Mouse (Mus musculus) cerebellum, adult 18-20 months (tissue): ENCODE measurements at regions not wholly inside any gene's neighbourhood (a gene's known extent, or its start where the extent isn't known, plus 50 kb on each side); places are given as distances from the start of the nearest gene placed in this dataset.
A peak's percentile ranks its signal among the peaks of the same experiment; 100 is the strongest.

Experiments used
- DNase-seq, 2 experiments: peaks; one replicate each; pipeline ENCODE4 v3.0.0; 2021

- DNase-seq, result no peak
Observed at GRCm38 (mm10) chr14:58488803-58489202, 418.5 kb downstream of the Fgf9 start.

GRCm38 (mm10) chr14:58487836-58488235 is 417.5 kb downstream of the Fgf9 start:
- no peak for DNase-seq

- DNase-seq, result no peak
Observed at GRCm38 (mm10) chr14:58480454-58480853, 410.1 kb downstream of the Fgf9 start.

GRCm38 (mm10) chr14:58470678-58471077 is 400.3 kb downstream of the Fgf9 start:
- DNase-seq, result no peak

GRCm38 (mm10) chr14:58468451-58468850 is 398.1 kb downstream of the Fgf9 start:
- no peak for DNase-seq

GRCm38 (mm10) chr14:58467856-58468255 is 397.5 kb downstream of the Fgf9 start:
- no peak for DNase-seq

GRCm38 (mm10) chr14:58446776-58447354 is 376.5 kb downstream of the Fgf9 start:
- peak in 1 of 2 experiments; percentile 3 for DNase-seq

GRCm38 (mm10) chr14:58444496-58444895 is 374.1 kb downstream of the Fgf9 start:
- DNase-seq, result no peak

GRCm38 (mm10) chr14:58442501-58442900 is 372.2 kb downstream of the Fgf9 start:
- no peak for DNase-seq

GRCm38 (mm10) chr14:58439963-58440362 is 369.6 kb downstream of the Fgf9 start:
- DNase-seq, result no peak

GRCm38 (mm10) chr14:58436096-58436495 is 365.7 kb downstream of the Fgf9 start:
- DNase-seq, result no peak

GRCm38 (mm10) chr14:58426472-58426871 is 356.1 kb downstream of the Fgf9 start:
- no peak for DNase-seq

GRCm38 (mm10) chr14:58421904-58422303 is 351.6 kb downstream of the Fgf9 start:
- no peak for DNase-seq

GRCm38 (mm10) chr14:58417545-58417944 is 347.2 kb downstream of the Fgf9 start:
- no peak for DNase-seq

- no peak for DNase-seq
Observed at GRCm38 (mm10) chr14:58392055-58392726, 321.8 kb downstream of the Fgf9 start.

GRCm38 (mm10) chr14:58390741-58391140 is 320.4 kb downstream of the Fgf9 start:
- no peak for DNase-seq

GRCm38 (mm10) chr14:58387348-58388000 is 317.1 kb downstream of the Fgf9 start:
- DNase-seq, result no peak

- peak; percentile 16 to 36 for DNase-seq
Observed at GRCm38 (mm10) chr14:58375056-58375455, 304.7 kb downstream of the Fgf9 start.

GRCm38 (mm10) chr14:58356824-58357223 is 286.5 kb downstream of the Fgf9 start:
- DNase-seq, result no peak

GRCm38 (mm10) chr14:58352986-58353385 is 282.6 kb downstream of the Fgf9 start:
- no peak for DNase-seq

GRCm38 (mm10) chr14:58336148-58336547 is 265.8 kb downstream of the Fgf9 start:
- no peak for DNase-seq

GRCm38 (mm10) chr14:58323164-58323563 is 252.8 kb downstream of the Fgf9 start:
- no peak for DNase-seq

- peak; percentile 9 to 13 for DNase-seq
Observed at GRCm38 (mm10) chr14:58322461-58322860, 252.1 kb downstream of the Fgf9 start.

GRCm38 (mm10) chr14:58321875-58322274 is 251.5 kb downstream of the Fgf9 start:
- no peak for DNase-seq
